Comparison of ENCODE assay signal across 8 mouse cellular contexts in the genomic region with DNA sequence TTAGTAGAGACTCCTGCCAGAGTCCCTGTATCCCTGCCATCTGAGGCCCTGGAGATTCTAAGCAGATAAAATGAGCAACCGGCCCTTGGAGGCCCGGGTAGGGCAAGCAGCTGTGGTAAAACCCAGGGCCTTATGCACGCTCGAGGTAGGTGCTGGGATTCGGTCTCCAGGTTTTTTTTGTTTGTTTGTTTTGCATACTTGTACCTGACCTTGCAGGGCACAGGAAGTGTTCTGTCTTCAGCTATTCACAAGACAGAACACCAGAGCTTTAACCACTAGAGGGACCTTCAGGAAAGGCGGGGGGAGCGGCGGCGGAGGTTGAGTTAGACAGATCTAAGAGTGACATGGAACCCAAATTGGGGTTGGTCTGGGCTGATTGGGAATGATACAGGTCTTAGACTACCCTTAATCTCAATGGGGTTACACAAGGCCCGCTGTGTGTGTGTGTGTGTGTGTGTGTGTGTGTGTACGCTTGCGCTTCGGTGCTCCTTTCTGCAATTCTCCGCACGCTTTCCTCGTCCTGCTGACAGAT. TPM values are rescaled to one million over a fixed set of nuclear protein-coding genes. Genes with fewer than 3 reads are reported as not detected.
A peak's percentile ranks its signal among the peaks of the same experiment; 100 is the strongest.
DNase-seq lines count a peak whose midpoint lies in the region; ATAC-seq and TF ChIP-seq lines count a peak whose summit lies in the region.

No protein-coding gene starts in this region.

- H3K4me1 ChIP-seq in hindbrain, embryonic 16.5 days (ENCODE audit: control insufficient read depth, insufficient read depth, low read depth, low read length) = peaks cover 11% of the 10 kb centered on the region

- H3K9ac ChIP-seq in hindbrain, embryonic 16.5 days (ENCODE audit: low read depth, low read length) = peak overlapping the region; percentile 72

- peak; percentile 66 for TF ChIP-seq CTCF in left cerebral cortex, adult 2 months (IDR thresholded peaks at IDR 0.05)

- WGBS in hindbrain, embryonic 16.5 days = under 1% methylated on average over 16 of the region's 16 CpGs

- no peaks in the 10 kb centered on the region for H3K9me3 ChIP-seq in hindbrain, embryonic 16.5 days (ENCODE audit: control insufficient read depth, low read length)

- H3K27me3 ChIP-seq in hindbrain, embryonic 16.5 days (replicated peaks; ENCODE audit: control insufficient read depth, insufficient read depth, low read length) = no peaks in the 10 kb centered on the region

- H3K4me2 ChIP-seq in hindbrain, embryonic 16.5 days (ENCODE audit: low read length) = peak overlapping the region; percentile 98

- peak; percentile 81 for ATAC-seq in hindbrain, embryonic 16.5 days

- H3K4me3 ChIP-seq in hindbrain, embryonic 16.5 days (ENCODE audit: low read length) = peak overlapping the region; percentile 65
- H3K4me3 ChIP-seq in left cerebral cortex, adult 2 months = peak overlapping the region; percentile 55

- peak; percentile 53 for DNase-seq in adrenal gland, adult 2 months
- peak; percentile 46 to 66 for DNase-seq in cerebellum, postnatal 25 days
- peak; percentile 31 to 34 for DNase-seq in frontal cortex, postnatal 36 days (ENCODE audit: low spot score in 2 of 2)
- DNase-seq in left cerebral cortex, adult 2 months (ENCODE audit: extremely low spot score in 1 of 2, low spot score in 2 of 2) = peak; percentile 25 to 32
- peak; percentile 67 for DNase-seq in lung, postnatal 4 days
- peak; percentile 29 for DNase-seq in right cerebral cortex, postnatal 14 days
- DNase-seq in adipocyte (ENCODE audit: low spot score) = no peak

- H3K36me3 ChIP-seq in hindbrain, embryonic 16.5 days (ENCODE audit: control insufficient read depth, insufficient read depth, low read length) = no peaks in the 10 kb centered on the region

- intact Hi-C loops in left cerebral cortex, adult 2 months (cut with DNase I) = no loop called here

- no peak overlapping the region for H3K27ac ChIP-seq in hindbrain, embryonic 16.5 days (ENCODE audit: low read depth, low read length)
- peak overlapping the region; percentile 64 for H3K27ac ChIP-seq in left cerebral cortex, adult 2 months

RNA-seq across cellular contexts. Expression of a gene that starts 0.6 kb away (rescaled TPM):
- 1 to 10 TPM; 3.5 to 7.5 TPM for total RNA-seq in adrenal gland, adult 2 months (2021)
- polyA plus RNA-seq in adrenal gland, adult 2 months (2012; rRNA removed) = 1.5 and 2.2 TPM in 2 replicates
- 3.4 and 3.6 TPM in 2 replicates for polyA plus RNA-seq in hindbrain, embryonic 16.5 days (2015; fragmentation: Nextera tagmentation; extraction: Ambion mirVana)
- 1 to 10 TPM; 6.9 TPM for total RNA-seq in left cerebral cortex, adult 2 months (2021)

RNA-seq across cellular contexts. Expression of a gene that starts 27.1 kb away (rescaled TPM):
- total RNA-seq in adrenal gland, adult 2 months (2021) = 10 to 100 TPM in 1 of 2 experiments, 1 to 10 TPM in 1; 8.0 to 12.3 TPM
- 2.6 and 3.1 TPM in 2 replicates for polyA plus RNA-seq in adrenal gland, adult 2 months (2012; rRNA removed)
- 4.8 TPM in 2 replicates for polyA plus RNA-seq in hindbrain, embryonic 16.5 days (2015; fragmentation: Nextera tagmentation; extraction: Ambion mirVana)
- total RNA-seq in left cerebral cortex, adult 2 months (2021) = 1 to 10 TPM; 8.3 to 9.2 TPM

RNA-seq across cellular contexts. Expression of a gene that starts 30.6 kb away (rescaled TPM):
- total RNA-seq in adrenal gland, adult 2 months (2021) = not detected
- not detected in 2 replicates for polyA plus RNA-seq in adrenal gland, adult 2 months (2012; rRNA removed)
- polyA plus RNA-seq in hindbrain, embryonic 16.5 days (2015; fragmentation: Nextera tagmentation; extraction: Ambion mirVana) = not detected in 2 replicates
- not detected for total RNA-seq in left cerebral cortex, adult 2 months (2021)
